Mouse (Mus musculus) lung, embryonic 14.5 days (tissue): Measurements from ENCODE around the gene Myof. TPM values are rescaled to one million over a fixed set of nuclear protein-coding genes. Genes with fewer than 3 reads are reported as not detected.

ENCODE experiments used
- ATAC-seq: fragments of 200-750 bp; cut with Nextera tagmentation; 2 replicates; pipeline ENCODE4 v1.8.0; 2017; ENCODE audit warnings: mild to moderate bottlenecking, moderate TSS enrichment, moderate library complexity; ENCODE audit not compliant: insufficient read depth
- DNase-seq: peaks from one replicate; pipeline ENCODE4 v3.0.0-alpha.2; 2015
- H3K27ac ChIP-seq: fragments of 300-500 bp; sonication (generic); 2 replicates; pipeline ENCODE4 v1.5.1; 2014; ENCODE audit warnings: low read depth, mild to moderate bottlenecking, moderate library complexity
- H3K27me3 ChIP-seq: fragments of 300-500 bp; sonication (generic); 2 replicates; pipeline ENCODE4 v1.6.1; 2014; ENCODE audit warnings: low read length, control low read depth; ENCODE audit not compliant: insufficient read depth
- H3K36me3 ChIP-seq: fragments of 300-500 bp; sonication (generic); 2 replicates; pipeline ENCODE4 v1.6.1; 2014; ENCODE audit warnings: control low read depth; ENCODE audit not compliant: insufficient read depth
- H3K4me1 ChIP-seq: fragments of 300-500 bp; sonication (generic); 2 replicates; pipeline ENCODE4 v1.6.1; 2014; ENCODE audit warnings: antibody characterized with exemption, control low read depth; ENCODE audit not compliant: insufficient read depth
- H3K4me2 ChIP-seq: fragments of 300-500 bp; sonication (generic); 2 replicates; pipeline ENCODE4 v1.6.1; 2014; ENCODE audit warnings: mild to moderate bottlenecking
- H3K4me3 ChIP-seq: fragments of 300-500 bp; sonication (generic); 2 replicates; pipeline ENCODE4 v1.5.1; 2014; ENCODE audit warnings: low read depth, low read length
- H3K9ac ChIP-seq: fragments of 300-500 bp; sonication (generic); 2 replicates; pipeline ENCODE4 v1.6.1; 2014
- H3K9me3 ChIP-seq: fragments of 300-500 bp; sonication (generic); 2 replicates; pipeline ENCODE4 v1.6.1; 2016; ENCODE audit warnings: low read depth, low read length, control low read depth
- CTCF ChIP-seq: IDR thresholded peaks from 2 replicates; pipeline ENCODE4 v1.5.1; 2016; ENCODE audit warnings: antibody characterized with exemption, low read depth
- WGBS: fragments of 180-500 bp; shearing (Covaris S2); extraction: QIAGEN DNeasy Blood & Tissue Kit; methylation state at CpG from one replicate; pipeline ENCODE4 v1.1.7; 2014; 5-methylcytosine and 5-hydroxymethylcytosine counted together
- polyA plus RNA-seq: library from polyadenylated mRNA; unstranded; fragments of >200 nt; fragmentation: Nextera tagmentation; extraction: Ambion mirVana; gene quantifications from 2 replicates; pipeline ENCODE4 v1.2.1, GENCODE M21; 2014

Myof gene
- polyA plus RNA-seq, 1 experiment from 2014 or later: 41.0 TPM

DNA sequence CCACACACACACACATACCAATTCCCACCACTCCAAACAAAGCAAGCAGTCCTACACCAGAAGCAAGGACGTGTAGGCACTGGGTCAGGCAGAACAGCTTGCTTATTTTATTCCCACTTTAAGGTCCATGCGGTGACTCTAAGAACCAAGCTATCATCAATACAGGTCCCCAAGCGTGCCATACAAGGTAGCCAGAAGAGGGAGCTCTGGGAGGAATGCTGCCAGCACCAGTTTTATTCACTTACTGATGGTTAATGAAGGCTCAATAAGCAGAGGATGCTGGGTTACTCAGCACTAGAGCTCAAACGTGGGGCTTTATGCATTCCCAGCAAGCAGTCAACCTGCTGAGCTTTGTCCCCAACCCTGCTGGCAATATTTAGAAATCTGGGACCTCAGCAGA is 96.7 kb downstream of the Myof start:
- H3K27ac ChIP-seq: no peak overlapping the region
- H3K36me3 ChIP-seq: peaks cover 29% of the 10 kb centered on the region
- 14% methylated on average over 4 of the region's 4 CpGs for WGBS
- DNase-seq: peak; percentile 49
- no peaks in the 10 kb centered on the region for H3K4me1 ChIP-seq
- no peaks in the 10 kb centered on the region for H3K9me3 ChIP-seq
- H3K9ac ChIP-seq: no peak overlapping the region
- no peak overlapping the region for H3K4me2 ChIP-seq
- H3K27me3 ChIP-seq: no peaks in the 10 kb centered on the region
- peak; percentile 44 for TF ChIP-seq CTCF
- ATAC-seq: no peak; the same call in 1 of the 2 replicates
- no peak overlapping the region for H3K4me3 ChIP-seq

DNA sequence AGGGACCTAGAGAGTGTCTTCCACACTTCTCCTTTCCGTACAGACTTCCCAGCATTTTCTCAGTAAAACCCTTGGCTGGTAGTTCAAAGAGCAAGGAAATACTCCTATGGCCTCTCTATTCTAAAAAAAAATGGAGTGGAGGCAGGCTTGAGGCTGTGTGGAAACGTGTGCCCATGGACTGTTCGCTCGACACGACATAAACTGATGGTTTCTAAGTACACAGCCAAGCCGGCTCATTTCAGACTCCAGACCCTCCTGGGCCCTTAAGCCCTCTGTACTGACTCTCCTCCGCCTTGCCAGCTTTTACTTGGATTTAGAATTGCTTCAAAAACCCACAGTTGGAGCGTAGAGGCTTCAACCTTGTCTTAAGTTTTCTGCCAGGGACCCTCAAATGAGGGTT is 97.3 kb downstream of the Myof start:
- Histone ChIP-seq H3K4me1 (no peaks in the 10 kb centered on the region), H3K4me2 (no peak overlapping the region), H3K4me3 (no peak overlapping the region), H3K27ac (no peak overlapping the region), H3K9me3 (no peaks in the 10 kb centered on the region), H3K27me3 (no peaks in the 10 kb centered on the region), H3K36me3 (peaks cover 26% of the 10 kb centered on the region), H3K9ac (no peak overlapping the region)
- no peak for TF ChIP-seq CTCF
- ATAC-seq: no peak
- WGBS: 60% methylated on average over 8 of the region's 8 CpGs
- DNase-seq: no peak

DNA sequence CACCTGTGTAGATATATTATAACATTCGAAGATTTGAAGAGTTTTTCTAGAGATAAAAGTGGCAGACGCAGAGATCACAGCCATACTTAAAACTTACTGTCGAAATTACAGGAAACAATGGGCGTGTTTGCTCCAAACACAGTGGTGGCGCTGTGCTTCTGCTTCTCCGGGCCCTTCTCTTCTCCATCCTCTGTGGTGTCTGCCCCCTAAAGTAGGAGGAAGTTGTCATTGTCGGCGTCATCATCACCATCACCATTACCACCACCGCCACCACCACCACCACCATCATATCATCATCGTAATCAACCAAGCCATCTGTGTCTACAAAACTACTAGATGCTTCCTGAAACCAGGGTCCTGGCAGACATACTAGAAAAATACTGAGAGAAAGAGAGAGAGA is 104.2 kb downstream of the Myof start:
- no peak overlapping the region for H3K4me3 ChIP-seq
- WGBS: 84% methylated on average over 10 of the region's 10 CpGs
- no peak for TF ChIP-seq CTCF

GRCm38 (mm10) chr19:37937092-37937491 is 106.3 kb downstream of the Myof start:
- Histone ChIP-seq H3K9me3 (no peaks in the 10 kb centered on the region), H3K27ac (no peak overlapping the region), H3K27me3 (no peaks in the 10 kb centered on the region), H3K4me1 (no peaks in the 10 kb centered on the region), H3K4me2 (no peak overlapping the region), H3K4me3 (no peak overlapping the region), H3K36me3 (peaks cover 44% of the 10 kb centered on the region), H3K9ac (no peak overlapping the region)
- peak; percentile 63 for TF ChIP-seq CTCF
- peak; percentile 58 for DNase-seq
- no peak for ATAC-seq

More for the DNA sequence above, 104.2 kb downstream of the Myof start:
- Histone ChIP-seq H3K27me3 (no peaks in the 10 kb centered on the region), H3K36me3 (peaks cover 33% of the 10 kb centered on the region; the same call in 1 of the 2 replicates), H3K4me1 (no peaks in the 10 kb centered on the region), H3K9ac (no peak overlapping the region), H3K27ac (no peak overlapping the region), H3K9me3 (no peaks in the 10 kb centered on the region), H3K4me2 (no peak overlapping the region)
- DNase-seq (no peak), ATAC-seq (no peak)

DNA sequence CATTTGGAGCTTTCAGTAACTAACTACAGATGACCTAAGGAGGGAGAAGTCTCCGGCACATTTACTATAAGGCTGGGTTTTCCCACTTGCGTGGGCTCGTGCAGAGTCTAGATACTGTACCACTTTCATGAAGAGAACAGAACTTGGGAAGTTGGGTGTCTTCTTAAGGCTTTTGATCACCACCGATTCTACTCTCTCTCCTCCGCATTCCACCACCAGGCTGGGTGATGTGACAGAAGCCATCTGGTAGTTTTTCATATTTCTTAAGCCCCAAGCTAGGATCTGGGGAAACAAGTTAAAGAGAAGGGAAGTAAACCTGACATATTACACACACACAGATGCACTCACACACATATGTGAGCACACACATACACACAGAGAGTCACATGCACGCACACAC is 108.7 kb downstream of the Myof start:
- no peaks in the 10 kb centered on the region for H3K27me3 ChIP-seq
- WGBS: 75% methylated on average over 6 of the region's 6 CpGs
- H3K9ac ChIP-seq: no peak overlapping the region
- no peaks in the 10 kb centered on the region for H3K9me3 ChIP-seq
- H3K36me3 ChIP-seq: peaks cover 45% of the 10 kb centered on the region
- no peak for TF ChIP-seq CTCF
- no peak overlapping the region for H3K27ac ChIP-seq
- no peak overlapping the region for H3K4me2 ChIP-seq
- H3K4me3 ChIP-seq: no peak overlapping the region
- no peaks in the 10 kb centered on the region for H3K4me1 ChIP-seq
- no peak for DNase-seq
- ATAC-seq: no peak

GRCm38 (mm10) chr19:37932198-37932597 is 111.2 kb downstream of the Myof start:
- ATAC-seq (no peak), DNase-seq (no peak)
- no peaks in the 10 kb centered on the region for H3K27me3 ChIP-seq
- WGBS: 91% methylated on average over 2 of the region's 2 CpGs
- no peak overlapping the region for H3K4me2 ChIP-seq
- no peak overlapping the region for H3K4me3 ChIP-seq
- H3K4me1 ChIP-seq: no peaks in the 10 kb centered on the region
- H3K36me3 ChIP-seq: peaks cover 42% of the 10 kb centered on the region
- no peak for TF ChIP-seq CTCF
- H3K27ac ChIP-seq: no peak overlapping the region
- H3K9me3 ChIP-seq: no peaks in the 10 kb centered on the region
- H3K9ac ChIP-seq: no peak overlapping the region

DNA sequence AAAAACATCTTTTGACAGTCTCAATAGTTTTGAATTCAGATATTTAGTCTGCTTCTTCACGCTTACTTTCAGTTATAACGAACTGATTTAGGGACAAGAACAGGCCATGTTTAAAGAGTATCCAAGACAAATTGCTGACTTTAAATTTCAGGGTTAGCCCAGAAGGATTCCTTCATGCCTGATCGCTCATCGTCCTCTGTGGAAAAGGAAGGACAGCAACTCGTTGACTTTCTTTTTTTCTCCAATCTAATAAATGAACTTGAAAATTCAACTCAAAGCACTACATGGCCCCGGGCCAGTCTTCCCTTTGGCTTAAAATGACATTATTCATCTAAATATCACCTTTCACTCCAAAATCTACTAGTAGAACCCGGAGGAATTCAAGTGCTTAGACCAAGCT is 115.5 kb downstream of the Myof start:
- no peak overlapping the region for H3K4me3 ChIP-seq
- no peaks in the 10 kb centered on the region for H3K9me3 ChIP-seq
- ATAC-seq: no peak
- WGBS: 88% methylated on average over 7 of the region's 7 CpGs
- no peak overlapping the region for H3K4me2 ChIP-seq
- H3K9ac ChIP-seq: no peak overlapping the region
- H3K27ac ChIP-seq: no peak overlapping the region
- H3K36me3 ChIP-seq: peaks cover 16% of the 10 kb centered on the region; the same call in 1 of the 2 replicates
- H3K27me3 ChIP-seq: no peaks in the 10 kb centered on the region
- no peaks in the 10 kb centered on the region for H3K4me1 ChIP-seq
- no peak for TF ChIP-seq CTCF
- DNase-seq: no peak

DNA sequence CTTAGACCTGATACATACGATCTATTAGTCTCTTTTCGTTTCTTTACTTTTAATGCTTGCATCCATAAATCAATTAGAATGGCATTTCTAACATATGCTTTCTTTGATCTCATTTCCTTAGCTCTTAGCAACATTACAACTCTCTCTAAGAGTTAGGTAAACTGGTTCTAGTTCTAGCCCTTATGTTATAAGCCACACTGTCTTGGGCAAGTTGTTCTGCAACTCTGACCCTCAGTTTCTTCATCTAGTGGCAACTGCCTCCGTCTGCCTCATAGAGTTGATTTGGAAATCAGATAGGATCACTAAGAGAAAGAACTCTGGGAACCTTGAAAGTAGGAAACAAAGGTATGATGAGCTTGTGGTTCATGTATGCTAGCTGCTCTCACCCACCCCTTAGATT is 118.1 kb downstream of the Myof start:
- H3K27ac ChIP-seq: no peak overlapping the region
- H3K36me3 ChIP-seq: peaks cover 23% of the 10 kb centered on the region; the same call in 1 of the 2 replicates
- no peaks in the 10 kb centered on the region for H3K4me1 ChIP-seq
- ATAC-seq (no peak), DNase-seq (no peak)
- no peaks in the 10 kb centered on the region for H3K9me3 ChIP-seq
- H3K9ac ChIP-seq: no peak overlapping the region
- 70% methylated on average over 3 of the region's 3 CpGs for WGBS
- no peak for TF ChIP-seq CTCF
- no peaks in the 10 kb centered on the region for H3K27me3 ChIP-seq
- no peak overlapping the region for H3K4me2 ChIP-seq
- H3K4me3 ChIP-seq: no peak overlapping the region
